ENCODE assay signal across 9 mouse cellular contexts in genomic region chr5:30712441-30713298, GRCm38 (mm10). TPM values are rescaled to one million over a fixed set of nuclear protein-coding genes. Genes with fewer than 3 reads are reported as not detected.
DNase-seq lines count a peak whose midpoint lies in the region; ATAC-seq lines count a peak whose summit lies in the region.
"Had no signal": no experiment of that assay in that cellular context is flagged by ENCODE, and none has a peak within 500 bp of the region (broad histone marks: within the 10 kb centered on the region; RNA-seq: fewer than 3 reads in every experiment).

No protein-coding gene starts in this region.

- H3K9me3 ChIP-seq in kidney, embryonic 14.5 days (ENCODE audit: control insufficient read depth, low read length) = no peaks in the 10 kb centered on the region
- H3K9me3 ChIP-seq in hindbrain, embryonic 12.5 days (replicated peaks) = no peaks in the 10 kb centered on the region
- no peaks in the 10 kb centered on the region for H3K9me3 ChIP-seq in liver, embryonic 16.5 days (replicated peaks; ENCODE audit: control insufficient read depth, low read length)
- H3K9me3 ChIP-seq in stomach, embryonic 14.5 days (ENCODE audit: control insufficient read depth, low read depth, low read length) = no peaks in the 10 kb centered on the region

- peak overlapping the region; percentile 56 for H3K4me3 ChIP-seq in kidney, embryonic 14.5 days (ENCODE audit: low read length)
- H3K4me3 ChIP-seq in hindbrain, embryonic 12.5 days = peak overlapping the region; percentile 72
- H3K4me3 ChIP-seq in liver, embryonic 16.5 days (ENCODE audit: low read depth, low read length) = peak overlapping the region; percentile 51
- peak overlapping the region; percentile 46 for H3K4me3 ChIP-seq in stomach, embryonic 14.5 days (ENCODE audit: low read depth, low read length)

- no peak for DNase-seq in kidney, adult 9 months
- peak; percentile 77 for DNase-seq in R1 (ENCODE audit: low read depth, low spot score)
- DNase-seq in embryo, embryonic 9.5 days (ENCODE audit: extremely low spot score) = peak; percentile 67

- H3K4me1 ChIP-seq in kidney, embryonic 14.5 days (ENCODE audit: control insufficient read depth, insufficient read depth, low read length) = no peaks in the 10 kb centered on the region
- H3K4me1 ChIP-seq in hindbrain, embryonic 12.5 days = peaks cover 36% of the 10 kb centered on the region
- H3K4me1 ChIP-seq in liver, embryonic 16.5 days (ENCODE audit: control insufficient read depth, low read depth, low read length) = peaks cover 11% of the 10 kb centered on the region; the same call in 1 of the 2 replicates
- peaks cover 12% of the 10 kb centered on the region; the same call in 1 of the 2 replicates for H3K4me1 ChIP-seq in stomach, embryonic 14.5 days (ENCODE audit: control insufficient read depth, insufficient read depth, low read length)

- under 1% methylated on average over 42 of the region's 43 CpGs for WGBS in kidney, embryonic 14.5 days
- WGBS in hindbrain, embryonic 12.5 days = under 1% methylated on average over 43 of the region's 43 CpGs
- 2% methylated on average over 43 of the region's 43 CpGs for WGBS in liver, embryonic 16.5 days (ENCODE audit: insufficient replicate concordance)
- 1% methylated on average over 42 of the region's 43 CpGs for WGBS in stomach, embryonic 14.5 days

- no peak overlapping the region for H3K27ac ChIP-seq in kidney, embryonic 14.5 days (ENCODE audit: low read depth, low read length)
- peak overlapping the region; percentile 95 for H3K27ac ChIP-seq in hindbrain, embryonic 12.5 days
- H3K27ac ChIP-seq in liver, embryonic 16.5 days (ENCODE audit: low read length) = no peak overlapping the region
- H3K27ac ChIP-seq in stomach, embryonic 14.5 days (ENCODE audit: low read length) = no peak overlapping the region

- H3K36me3 ChIP-seq in kidney, embryonic 14.5 days (ENCODE audit: control insufficient read depth, insufficient read depth, low read length) = no peaks in the 10 kb centered on the region
- H3K36me3 ChIP-seq in hindbrain, embryonic 12.5 days = no peaks in the 10 kb centered on the region
- H3K36me3 ChIP-seq in liver, embryonic 16.5 days (ENCODE audit: control insufficient read depth, insufficient read depth) = no peaks in the 10 kb centered on the region
- H3K36me3 ChIP-seq in stomach, embryonic 14.5 days (ENCODE audit: control insufficient read depth, insufficient read depth, low read length) = no peaks in the 10 kb centered on the region

- peak overlapping the region; percentile 51 for H3K9ac ChIP-seq in kidney, embryonic 14.5 days (ENCODE audit: low read depth, low read length)
- H3K9ac ChIP-seq in hindbrain, embryonic 12.5 days = peak overlapping the region; percentile 92
- no peak overlapping the region for H3K9ac ChIP-seq in liver, embryonic 16.5 days (ENCODE audit: low read depth, low read length)
- H3K9ac ChIP-seq in stomach, embryonic 14.5 days (replicated peaks; ENCODE audit: low read depth, low read length) = peak overlapping the region; percentile 0; the same call in 1 of the 2 replicates

- H3K4me2 ChIP-seq in kidney, embryonic 14.5 days (replicated peaks; ENCODE audit: low read depth, low read length) = peak overlapping the region; percentile 91
- H3K4me2 ChIP-seq in hindbrain, embryonic 12.5 days (replicated peaks) = peak overlapping the region; percentile 77
- peak overlapping the region; percentile 68 for H3K4me2 ChIP-seq in liver, embryonic 16.5 days (ENCODE audit: low read depth, low read length)
- H3K4me2 ChIP-seq in stomach, embryonic 14.5 days (replicated peaks; ENCODE audit: low read depth, low read length) = peak overlapping the region; percentile 96

- ATAC-seq in kidney, embryonic 14.5 days (ENCODE audit: low FRiP score, low TSS enrichment) = peak; percentile 20
- ATAC-seq in hindbrain, embryonic 12.5 days (ENCODE audit: low FRiP score) = peak; percentile 72
- no peak for ATAC-seq in liver, embryonic 16.5 days (ENCODE audit: low read depth)
- ATAC-seq in stomach, embryonic 14.5 days (ENCODE audit: insufficient number of reproducible peaks, insufficient read depth, low FRiP score, low read depth) = no peak
- ATAC-seq in erythroid progenitor cell, adult 5-6 weeks (replicated peaks; ENCODE audit: low FRiP score, poor library complexity, severe bottlenecking) = no peak

- H3K27me3 ChIP-seq in kidney, embryonic 14.5 days (ENCODE audit: control insufficient read depth, insufficient read depth, low read length) = peaks cover 33% of the 10 kb centered on the region
- H3K27me3 ChIP-seq in hindbrain, embryonic 12.5 days = peaks cover 6% of the 10 kb centered on the region
- peaks cover 61% of the 10 kb centered on the region for H3K27me3 ChIP-seq in liver, embryonic 16.5 days (ENCODE audit: control insufficient read depth, insufficient read depth, low read depth, low read length)
- peaks cover 12% of the 10 kb centered on the region; the same call in 1 of the 2 replicates for H3K27me3 ChIP-seq in stomach, embryonic 14.5 days (ENCODE audit: control insufficient read depth, insufficient read depth, low read length)

RNA-seq across cellular contexts. Expression of gene Dpysl5, which starts 1.3 kb away (rescaled TPM):
- polyA plus RNA-seq in kidney, embryonic 14.5 days (2014; fragmentation: Nextera tagmentation; extraction: Ambion mirVana) = 3.8 and 7.2 TPM in 2 replicates
- polyA plus RNA-seq in hindbrain, embryonic 12.5 days (2016; fragmentation: Nextera tagmentation; extraction: Ambion mirVana) = 135 and 156 TPM in 2 replicates
- 0.32 and 0.37 TPM in 2 replicates for polyA plus RNA-seq in liver, embryonic 16.5 days (2015; fragmentation: Nextera tagmentation; extraction: Ambion mirVana)
- 10.3 and 11.0 TPM in 2 replicates for polyA plus RNA-seq in stomach, embryonic 14.5 days (2014; fragmentation: Nextera tagmentation; extraction: Ambion mirVana)
- 0.36 TPM in 1 of 2 replicates, not detected in the other for total RNA-seq in erythroid progenitor cell, adult 5-6 weeks (2015; ENCODE audit: low replicate concordance)
- total RNA-seq in erythroid progenitor cell, adult 5-6 weeks (2017; ENCODE audit: low replicate concordance) = not detected in 2 replicates
- total RNA-seq: liver, adult 2 months had no signal

RNA-seq across cellular contexts. Expression of gene Cenpa, which starts 46.1 kb away (rescaled TPM):
- 363 and 456 TPM in 2 replicates for polyA plus RNA-seq in kidney, embryonic 14.5 days (2014; fragmentation: Nextera tagmentation; extraction: Ambion mirVana)
- 200 and 221 TPM in 2 replicates for polyA plus RNA-seq in hindbrain, embryonic 12.5 days (2016; fragmentation: Nextera tagmentation; extraction: Ambion mirVana)
- polyA plus RNA-seq in liver, embryonic 16.5 days (2015; fragmentation: Nextera tagmentation; extraction: Ambion mirVana) = 160 and 163 TPM in 2 replicates
- polyA plus RNA-seq in stomach, embryonic 14.5 days (2014; fragmentation: Nextera tagmentation; extraction: Ambion mirVana) = 264 and 303 TPM in 2 replicates
- 501 and 540 TPM in 2 replicates for total RNA-seq in erythroid progenitor cell, adult 5-6 weeks (2015; ENCODE audit: low replicate concordance)
- total RNA-seq in erythroid progenitor cell, adult 5-6 weeks (2017; ENCODE audit: low replicate concordance) = 370 and 444 TPM in 2 replicates

Comparison
In these comparisons a context has a peak if more than half of its experiments do, and no peak if none do; other contexts are left out.
1. ATAC-seq: peak in kidney, embryonic 14.5 days (single experiment) and hindbrain, embryonic 12.5 days (single experiment); none in liver, embryonic 16.5 days (single experiment), stomach, embryonic 14.5 days (single experiment) and erythroid progenitor cell, adult 5-6 weeks (single experiment).
2. RNA of gene Dpysl5, which starts 1.3 kb away (polyA plus RNA-seq): 135 to 156 TPM in hindbrain, embryonic 12.5 days; 10.3 to 11.0 TPM in stomach, embryonic 14.5 days, 3.8 to 7.2 TPM in kidney, embryonic 14.5 days and 0.32 to 0.37 TPM in liver, embryonic 16.5 days; every median in the first group is over 10 times any median in the second.
3. Peak in every context shown above with its lines, with median percentiles within 50 percentile points of each other: H3K4me2 ChIP-seq and H3K4me3 ChIP-seq.